Mouse (Mus musculus) neural tube, embryonic 14.5 days (tissue): ENCODE results near the gene Zfp994. TPM values are rescaled to one million over a fixed set of nuclear protein-coding genes. Genes with fewer than 3 reads are reported as not detected.
"Not testable (repeated sequence)": the region's sequence is repeated elsewhere in the genome, so short reads cannot be mapped to it uniquely, and the experiment has no call there.

Experiments
- ATAC-seq: fragments of 200-750 bp; cut with Nextera tagmentation; 2 replicates; pipeline ENCODE4 v1.8.0; 2017; ENCODE audit warnings: low read depth, mild to moderate bottlenecking, moderate TSS enrichment, moderate library complexity
- H3K27ac ChIP-seq: fragments of 300-500 bp; sonication (generic); 2 replicates; pipeline ENCODE4 v1.5.1; 2014; ENCODE audit warnings: low read depth, mild to moderate bottlenecking, control low read depth, low read length, moderate library complexity, mixed read lengths
- H3K27me3 ChIP-seq: fragments of 300-500 bp; sonication (generic); 2 replicates; pipeline ENCODE4 v1.6.1; 2014; ENCODE audit warnings: low read length; ENCODE audit not compliant: control insufficient read depth, insufficient read depth
- H3K36me3 ChIP-seq: fragments of 300-500 bp; sonication (generic); 2 replicates; pipeline ENCODE4 v1.6.1; 2014; ENCODE audit warnings: low read length, mixed read lengths; ENCODE audit not compliant: control insufficient read depth, insufficient read depth
- H3K4me1 ChIP-seq: fragments of 300-500 bp; sonication (generic); 2 replicates; pipeline ENCODE4 v1.6.1; 2014; ENCODE audit warnings: low read length; ENCODE audit not compliant: control insufficient read depth, insufficient read depth
- H3K4me2 ChIP-seq: fragments of 300-500 bp; sonication (generic); 2 replicates; pipeline ENCODE4 v1.6.1; 2014; ENCODE audit warnings: mild to moderate bottlenecking, low read depth, low read length, control low read depth
- H3K4me3 ChIP-seq: fragments of 300-500 bp; sonication (generic); 2 replicates; pipeline ENCODE4 v1.5.1; 2014; ENCODE audit warnings: low read depth, low read length, control low read depth, mixed read lengths
- H3K9ac ChIP-seq: fragments of 300-500 bp; sonication (generic); replicated peaks from 2 replicates; pipeline ENCODE4 v1.6.1; 2014; ENCODE audit warnings: low read depth, mild to moderate bottlenecking, control low read depth, low read length, mixed read lengths
- H3K9me3 ChIP-seq: fragments of 300-500 bp; sonication (generic); 2 replicates; pipeline ENCODE4 v1.6.1; 2016; ENCODE audit warnings: low read length; ENCODE audit not compliant: control insufficient read depth
- WGBS: fragments of 180-500 bp; shearing (Covaris S2); extraction: QIAGEN DNeasy Blood & Tissue Kit; methylation state at CpG from one replicate; pipeline ENCODE4 v1.1.7; 2014; 5-methylcytosine and 5-hydroxymethylcytosine counted together
- polyA plus RNA-seq: library from polyadenylated mRNA; unstranded; fragments of >200 nt; fragmentation: Nextera tagmentation; extraction: Ambion mirVana; gene quantifications from 2 replicates; pipeline ENCODE4 v1.2.1, GENCODE M21; 2014

Gene Zfp994
- polyA plus RNA-seq: 3.5 and 3.9 TPM in 2 replicates

- Histone ChIP-seq H3K4me3 (peak within 1 kb of the TSS; percentile 46), H3K9ac (peak within 1 kb of the TSS; percentile 60), H3K4me2 (peak within 1 kb of the TSS; percentile 56)
- ATAC-seq: peak; percentile 100
- not testable (repeated sequence) for H3K36me3 ChIP-seq, H3K9me3 ChIP-seq, H3K4me1 ChIP-seq, H3K27ac ChIP-seq, H3K27me3 ChIP-seq
- WGBS: 1% methylated on average over 23 of the region's 23 CpGs
Observed at GRCm38 (mm10) chr17:22225422-22226012, at the start of gene Zfp994. TSS of gene Zfp994 (minus strand) at chr17:22225616.

GRCm38 (mm10) chr17:22230701-22231100, 5.3 kb upstream of the Zfp994 start:
- not testable (repeated sequence) for H3K4me3 ChIP-seq, H3K4me1 ChIP-seq, H3K27ac ChIP-seq, H3K9ac ChIP-seq, ATAC-seq, H3K9me3 ChIP-seq, H3K4me2 ChIP-seq, H3K27me3 ChIP-seq, H3K36me3 ChIP-seq
- WGBS: 72% methylated on average over 18 of the region's 19 CpGs

GRCm38 (mm10) chr17:22225015-22225414, 401 bp downstream of the Zfp994 start:
- H3K4me1 ChIP-seq, H3K27me3 ChIP-seq, H3K36me3 ChIP-seq, H3K27ac ChIP-seq, H3K9me3 ChIP-seq: not testable (repeated sequence)
- Histone ChIP-seq H3K9ac (peak overlapping the region; percentile 60; the same call in 1 of the 2 replicates), H3K4me3 (peak overlapping the region; percentile 46), H3K4me2 (peak overlapping the region; percentile 56; the same call in 1 of the 2 replicates)
- 2% methylated on average over 3 of the region's 3 CpGs for WGBS
- peak; percentile 83 for ATAC-seq

GRCm38 (mm10) chr17:22165722-22166294, 59.6 kb downstream of the Zfp994 start, which contains the start of gene Zfp947:
TSS of gene Zfp947 (minus strand) at chr17:22166190.
- H3K4me1 ChIP-seq, H3K9me3 ChIP-seq, H3K36me3 ChIP-seq, H3K27me3 ChIP-seq, H3K27ac ChIP-seq: not testable (repeated sequence)
- H3K4me2 ChIP-seq: peak within 1 kb of the TSS; percentile 54
- peak; percentile 93 for ATAC-seq
- WGBS: under 1% methylated on average over 16 of the region's 16 CpGs
- H3K9ac ChIP-seq: peak within 1 kb of the TSS; percentile 47
- H3K4me3 ChIP-seq: peak within 1 kb of the TSS; percentile 47

DNA sequence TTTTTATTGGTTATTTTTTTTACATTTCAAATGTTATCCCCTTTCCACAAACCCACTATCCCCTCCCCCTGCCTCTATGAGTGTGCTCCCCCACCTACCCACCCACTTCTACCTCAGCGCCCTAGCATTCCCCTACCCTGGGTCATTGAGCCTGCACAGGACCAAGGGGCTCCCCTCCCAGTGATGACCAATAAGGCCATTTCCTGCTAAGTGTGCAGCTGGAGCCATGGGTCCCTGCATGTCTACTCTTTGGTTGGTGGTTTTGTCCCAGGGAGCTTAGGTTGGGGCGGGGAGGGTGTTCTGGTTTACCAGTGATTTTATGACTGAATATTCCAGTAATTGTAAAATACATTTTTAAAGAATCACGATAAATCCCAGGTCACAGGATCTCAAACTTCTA, 60.1 kb downstream of the Zfp994 start:
- peak overlapping the region; percentile 47 for H3K9ac ChIP-seq
- H3K36me3 ChIP-seq, H3K4me1 ChIP-seq, H3K9me3 ChIP-seq, H3K27me3 ChIP-seq, H3K27ac ChIP-seq: not testable (repeated sequence)
- peak overlapping the region; percentile 54 for H3K4me2 ChIP-seq
- ATAC-seq: peak; percentile 79
- H3K4me3 ChIP-seq: peak overlapping the region; percentile 47
- WGBS: 15% methylated on average over 3 of the region's 3 CpGs

DNA sequence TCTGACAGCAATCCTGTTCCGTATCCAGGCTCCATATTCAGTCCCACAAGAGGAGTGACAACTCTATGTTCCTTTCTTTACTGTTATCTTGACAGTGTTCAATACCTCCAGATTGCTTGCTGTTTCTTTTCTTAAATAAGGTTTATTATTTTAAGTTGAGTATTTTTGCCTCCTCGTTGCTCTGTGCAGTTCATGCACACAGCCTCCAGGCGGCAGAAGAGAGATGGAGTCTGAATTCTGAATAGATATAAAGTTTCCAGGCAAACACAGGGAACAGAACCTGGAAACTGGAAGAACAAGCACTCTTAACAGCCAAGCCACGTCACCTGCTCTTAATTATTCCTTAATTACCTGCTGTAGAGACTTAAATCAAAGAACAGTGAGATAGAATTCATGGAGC, 71.5 kb downstream of the Zfp994 start:
- H3K36me3 ChIP-seq, ATAC-seq, H3K27ac ChIP-seq, H3K4me1 ChIP-seq, H3K4me2 ChIP-seq, H3K9me3 ChIP-seq, H3K4me3 ChIP-seq, H3K9ac ChIP-seq, H3K27me3 ChIP-seq: not testable (repeated sequence)
- WGBS: 73% methylated on average over 2 of the region's 4 CpGs

Other genes starting within 250 kb of the Zfp994 start
- gene Zfp947, start 59.4 kb downstream of the Zfp994 start, polyA plus RNA-seq: 1.4 and 1.6 TPM in 2 replicates
- gene CT030661.1, start 89.2 kb upstream of the Zfp994 start, polyA plus RNA-seq: 14.0 and 15.8 TPM in 2 replicates
- 13.5 and 14.2 TPM in 2 replicates for gene Zfp944, start 135.8 kb upstream of the Zfp994 start, polyA plus RNA-seq
- 10.4 and 11.4 TPM in 2 replicates for gene Zfp758, start 135.8 kb upstream of the Zfp994 start, polyA plus RNA-seq
- 41.9 and 48.5 TPM in 2 replicates for gene Zfp946, start 198.6 kb upstream of the Zfp994 start, polyA plus RNA-seq